Mouse (Mus musculus): ENCODE results near the gene Aoc2.

The Aoc2 gene

GRCm38 (mm10) chr11:101324763-101325162 lies at the start of gene Aoc2:
Aoc2 (plus strand) TSS chr11:101325063.
- in situ Hi-C loops (cut with MseI, MboI): loop anchor here in 1 of 2 experiments (5.0 kb wide), 1 partner anchor 73 kb away; no protein-coding TSS in a partner anchor

GRCm38 (mm10) chr11:101275309-101275708 lies 49.6 kb upstream of the Aoc2 start:
- in situ Hi-C loops (cut with MseI, MboI): no loop called here

GRCm38 (mm10) chr11:101276319-101277070 lies 48.4 kb upstream of the Aoc2 start:
- in situ Hi-C loops (cut with MseI, MboI): no loop called here

- in situ Hi-C loops (cut with MseI, MboI): no loop called here
Observed at GRCm38 (mm10) chr11:101277381-101278222, 47.3 kb upstream of the Aoc2 start.

- in situ Hi-C loops (cut with MseI, MboI): no loop called here
Observed at GRCm38 (mm10) chr11:101278223-101279192, 46.4 kb upstream of the Aoc2 start, which contains the start of the genes Cntd1 and Coa3. Cntd1 (plus strand) TSS chr11:101279012. Coa3 (minus strand) TSS chr11:101279114.

GRCm38 (mm10) chr11:101279193-101279569 lies 45.7 kb upstream of the Aoc2 start:
- in situ Hi-C loops (cut with MseI, MboI): no loop called here

GRCm38 (mm10) chr11:101280837-101281236 lies 44.0 kb upstream of the Aoc2 start:
- in situ Hi-C loops (cut with MseI, MboI): no loop called here

GRCm38 (mm10) chr11:101282896-101283295 lies 42.0 kb upstream of the Aoc2 start:
- in situ Hi-C loops (cut with MseI, MboI): no loop called here

- in situ Hi-C loops (cut with MseI, MboI): no loop called here
Observed at GRCm38 (mm10) chr11:101283805-101284204, 41.1 kb upstream of the Aoc2 start.

GRCm38 (mm10) chr11:101287306-101287705 lies 37.6 kb upstream of the Aoc2 start:
- in situ Hi-C loops (cut with MseI, MboI): no loop called here

- in situ Hi-C loops (cut with MseI, MboI): no loop called here
Observed at GRCm38 (mm10) chr11:101291231-101291630, 33.6 kb upstream of the Aoc2 start.

GRCm38 (mm10) chr11:101295191-101295590 lies 29.7 kb upstream of the Aoc2 start:
- in situ Hi-C loops (cut with MseI, MboI): no loop called here

GRCm38 (mm10) chr11:101300881-101301280 lies 24.0 kb upstream of the Aoc2 start:
- in situ Hi-C loops (cut with MseI, MboI): loop anchor here in 1 of 2 experiments (10.0 kb wide), 1 partner anchor 86 kb away; no protein-coding TSS in a partner anchor

- in situ Hi-C loops (cut with MseI, MboI): loop anchor here in 1 of 2 experiments (10.0 kb wide), 1 partner anchor 87 kb away; no protein-coding TSS in a partner anchor
Observed at GRCm38 (mm10) chr11:101301299-101302003, 23.4 kb upstream of the Aoc2 start.

- in situ Hi-C loops (cut with MseI, MboI): loop anchor here in 1 of 2 experiments (10.0 kb wide), 1 partner anchor 87 kb away; no protein-coding TSS in a partner anchor
Observed at GRCm38 (mm10) chr11:101302004-101302798, 22.7 kb upstream of the Aoc2 start, which contains the start of gene Becn1. Becn1 (minus strand) TSS chr11:101302286.

GRCm38 (mm10) chr11:101307744-101308143 lies 17.1 kb upstream of the Aoc2 start:
- in situ Hi-C loops (cut with MseI, MboI): loop anchor here in 1 of 2 experiments (10.0 kb wide), 1 partner anchor 93 kb away; no protein-coding TSS in a partner anchor

GRCm38 (mm10) chr11:101311083-101311482 lies 13.8 kb upstream of the Aoc2 start:
- in situ Hi-C loops (cut with MseI, MboI): no loop called here

- in situ Hi-C loops (cut with MseI, MboI): no loop called here
Observed at GRCm38 (mm10) chr11:101312150-101312549, 12.7 kb upstream of the Aoc2 start.

- in situ Hi-C loops (cut with MseI, MboI): no loop called here
Observed at GRCm38 (mm10) chr11:101314567-101314966, 10.3 kb upstream of the Aoc2 start.
